Mouse (Mus musculus) erythroblast, adult 5-6 weeks (primary cell): ENCODE results near the gene Ispd. TPM values are rescaled to one million over a fixed set of nuclear protein-coding genes. Genes with fewer than 3 reads are reported as not detected.
"Not testable (repeated sequence)": the region's sequence is repeated elsewhere in the genome, so short reads cannot be mapped to it uniquely, and the experiment has no call there.

Source experiments
- ATAC-seq: replicated peaks from 2 replicates; pipeline ENCODE4 v1.8.0; 2016; ENCODE audit warnings: moderate number of reproducible peaks, mild to moderate bottlenecking, moderate TSS enrichment, inconsistent platforms; ENCODE audit not compliant: poor library complexity, low FRiP score, severe bottlenecking
- total RNA-seq, 2 experiments: library from RNA; stranded (forward) in 1 of 2; stranded (reverse) in 1 of 2; fragments of 150-400 nt in 1 of 2; fragments of 200-764, 138-1000 nt in 1 of 2; gene quantifications; 2 replicates each; pipeline versions ENCODE4 v1.2.3 to v1.2.4; 2015 to 2017; ENCODE audit warnings: low replicate concordance in 2 of 2

Ispd gene
- total RNA-seq (2015; ENCODE audit: low replicate concordance) (1.3 TPM in 1 of 2 replicates, not detected in the other), total RNA-seq (2017; ENCODE audit: low replicate concordance) (0.28 and 2.0 TPM in 2 replicates)

GRCm38 (mm10) chr12:36381441-36382340 lies at the start of gene Ispd, which contains the start of gene D630036H23Rik:
Ispd (plus strand) TSS chr12:36381450.
D630036H23Rik (minus strand) TSS chr12:36382181.
- no peak; the same call in none of the 2 replicates for ATAC-seq

- no peak for ATAC-seq
Observed at GRCm38 (mm10) chr12:36332676-36333075, 48.6 kb upstream of the Ispd start.

GRCm38 (mm10) chr12:36333837-36334281 lies 47.4 kb upstream of the Ispd start:
- ATAC-seq: no peak

- ATAC-seq: no peak
Observed at GRCm38 (mm10) chr12:36344131-36344530, 37.1 kb upstream of the Ispd start.

GRCm38 (mm10) chr12:36360064-36360463 lies 21.2 kb upstream of the Ispd start:
- ATAC-seq: no peak

GRCm38 (mm10) chr12:36360693-36361092 lies 20.6 kb upstream of the Ispd start:
- ATAC-seq: no peak

DNA sequence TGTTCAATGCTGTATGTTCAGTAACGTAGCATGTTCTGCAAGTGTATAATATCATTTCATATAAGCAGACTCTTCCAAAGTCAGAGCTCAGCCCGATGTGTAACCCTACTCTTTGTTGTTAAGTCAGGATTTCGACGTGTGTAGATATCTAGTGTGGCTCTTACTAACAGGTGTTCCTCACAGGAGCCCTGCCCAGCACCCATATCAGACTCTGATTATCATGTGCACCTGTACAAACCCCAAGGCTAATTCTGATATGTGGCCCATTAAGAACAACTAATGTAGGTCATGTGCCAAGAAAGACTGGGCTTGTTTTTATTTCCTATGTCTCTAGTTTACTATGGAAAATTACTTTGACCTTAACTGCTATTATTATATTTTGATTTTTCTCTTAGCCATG lies 17.2 kb upstream of the Ispd start:
- ATAC-seq: no peak

- no peak for ATAC-seq
Observed at GRCm38 (mm10) chr12:36373237-36373998, 7.8 kb upstream of the Ispd start.

DNA sequence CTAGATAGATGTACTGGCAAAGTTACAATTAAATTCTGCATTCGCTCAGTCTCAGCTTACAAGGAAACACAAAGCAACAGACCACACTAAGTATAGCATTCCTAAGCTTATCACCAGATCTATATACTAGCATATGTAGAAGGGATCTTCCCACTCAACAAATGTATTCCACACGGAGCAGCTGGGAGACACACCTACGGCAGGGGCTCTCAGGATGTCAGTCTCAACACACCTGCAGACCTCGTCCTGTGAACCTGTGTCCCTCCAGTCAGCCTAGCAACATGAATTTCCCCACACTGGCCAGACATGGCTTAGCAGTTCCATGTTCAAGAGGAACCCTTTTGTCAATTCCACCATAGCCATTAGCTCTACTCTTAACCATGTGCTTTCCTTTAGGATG lies 4.9 kb upstream of the Ispd start:
- not testable (repeated sequence) for ATAC-seq

- no peak for ATAC-seq
Observed at GRCm38 (mm10) chr12:36380254-36380653, 996 bp upstream of the Ispd start.

DNA sequence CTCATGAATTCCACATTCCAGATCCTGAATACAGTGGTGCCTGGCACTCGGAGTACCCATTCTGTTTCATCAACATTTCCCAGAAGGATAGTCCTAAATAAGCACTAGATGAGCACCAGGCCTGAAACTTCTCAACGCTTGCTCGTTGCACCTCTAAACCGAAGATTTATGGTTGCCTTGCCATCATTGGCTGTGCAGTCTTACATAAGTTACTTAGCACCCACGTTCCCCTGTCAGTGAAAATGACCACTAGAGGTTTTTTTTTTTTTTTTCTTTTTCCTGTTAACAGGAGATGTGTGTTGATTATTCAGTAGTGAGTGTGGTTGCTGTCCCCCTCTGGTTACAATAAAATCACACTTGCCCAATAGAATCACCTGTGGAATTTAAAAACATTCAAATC lies 444 bp upstream of the Ispd start:
- ATAC-seq: no peak

GRCm38 (mm10) chr12:36385386-36385785 lies 4.1 kb downstream of the Ispd start:
- ATAC-seq: no peak

DNA sequence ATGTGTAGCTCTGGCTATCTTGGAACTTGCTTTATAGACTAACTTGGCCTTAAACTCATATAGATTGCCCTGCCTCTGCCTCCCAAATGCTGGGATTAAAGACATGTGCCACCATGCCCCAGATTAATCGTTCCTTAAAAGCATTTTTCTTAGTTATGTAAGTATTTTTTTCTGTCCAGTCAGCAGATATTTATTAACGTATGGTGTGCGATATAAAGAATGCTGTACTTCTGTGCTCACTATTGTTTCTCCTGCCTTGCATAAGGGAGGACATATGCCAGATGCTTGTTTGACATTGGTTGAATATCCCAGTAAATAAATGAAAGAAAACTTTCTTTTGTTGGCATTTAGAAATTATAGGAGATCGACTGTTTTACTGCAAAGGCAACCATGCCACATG lies 5.7 kb downstream of the Ispd start:
- no peak for ATAC-seq

- ATAC-seq: no peak
Observed at GRCm38 (mm10) chr12:36395115-36395514, 13.9 kb downstream of the Ispd start.

DNA sequence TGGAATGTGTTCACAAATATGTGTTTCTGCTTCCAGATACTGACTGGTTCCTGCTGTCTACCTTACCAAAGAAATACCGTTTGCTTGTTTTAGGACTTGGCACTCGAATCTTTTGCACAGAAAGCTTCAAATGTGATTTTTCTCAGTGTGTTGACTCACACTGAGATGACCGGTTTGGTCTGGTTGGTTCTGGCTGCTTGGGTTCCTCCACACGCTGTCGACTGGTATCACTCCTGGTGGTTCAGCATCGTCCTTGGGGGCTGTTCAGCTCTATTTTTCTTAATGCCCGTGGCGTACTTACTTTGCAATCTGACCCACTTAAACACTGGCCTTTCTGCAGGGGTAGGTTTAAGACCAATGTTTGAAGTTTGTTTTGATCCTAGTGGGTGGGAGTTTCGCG lies 42.4 kb downstream of the Ispd start:
- no peak for ATAC-seq

GRCm38 (mm10) chr12:36425258-36425657 lies 44.0 kb downstream of the Ispd start:
- ATAC-seq: no peak

DNA sequence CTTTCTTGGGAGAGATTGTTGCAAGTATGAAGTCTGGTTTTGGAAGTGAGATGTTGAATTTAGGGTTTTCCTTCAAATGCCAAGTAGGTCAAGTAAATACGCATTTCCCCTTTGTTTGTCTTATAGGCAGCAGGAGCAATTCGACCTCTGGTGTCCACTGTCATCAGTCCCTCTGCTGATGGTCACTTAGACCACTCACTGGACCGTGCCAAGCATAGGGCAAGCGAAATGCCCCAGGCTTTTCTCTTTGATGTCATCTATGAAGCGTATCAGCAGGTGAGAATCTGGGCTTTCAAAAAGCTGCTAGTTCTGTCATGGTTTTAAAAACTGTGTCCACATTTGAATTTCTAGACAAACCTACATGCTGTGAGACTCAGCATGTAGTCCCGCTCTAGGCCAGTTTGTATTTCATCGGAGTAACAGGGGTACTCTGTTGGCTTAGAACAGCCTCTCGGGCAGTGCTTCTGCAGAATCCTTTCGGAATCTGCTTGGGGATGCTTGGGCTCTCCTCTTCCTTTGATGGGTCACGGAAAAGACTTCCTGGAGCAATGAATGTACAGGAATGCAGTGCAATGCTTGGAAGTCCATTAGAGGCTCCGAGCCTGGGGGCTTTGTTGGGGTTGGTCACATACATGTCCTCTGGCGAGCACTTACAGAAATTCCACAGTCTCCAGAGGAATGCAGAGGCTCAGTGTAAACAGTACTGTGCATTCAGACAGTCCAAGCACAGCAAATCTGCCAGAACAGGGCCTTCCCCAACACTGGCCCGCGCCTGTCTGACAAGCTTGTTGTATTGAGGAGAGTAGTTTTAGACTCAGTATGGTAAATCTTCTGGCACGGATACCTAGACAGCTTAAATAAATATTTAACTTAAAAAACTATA lies 45.2 kb downstream of the Ispd start:
- no peak for ATAC-seq

GRCm38 (mm10) chr12:36436956-36437355 lies 55.7 kb downstream of the Ispd start:
- no peak for ATAC-seq

DNA sequence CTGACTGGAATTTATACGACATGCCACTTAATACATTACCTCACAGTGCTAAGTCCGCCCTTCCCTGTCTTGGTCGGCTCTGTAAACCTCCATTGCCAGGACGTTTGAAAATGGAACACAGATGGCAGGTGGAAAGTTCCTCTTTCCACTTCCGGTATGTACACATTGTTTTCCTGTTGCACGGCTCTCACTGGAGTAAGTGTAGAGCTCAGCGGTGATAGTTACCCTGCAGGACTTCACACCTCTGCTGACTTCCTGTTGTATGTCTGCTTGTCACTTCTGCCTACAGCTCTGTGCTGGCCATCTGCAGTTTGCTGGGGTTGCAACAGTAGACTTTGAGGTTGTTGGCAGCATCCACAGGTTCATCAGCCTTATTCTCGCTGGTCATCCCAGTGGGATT lies 58.1 kb downstream of the Ispd start:
- no peak for ATAC-seq

DNA sequence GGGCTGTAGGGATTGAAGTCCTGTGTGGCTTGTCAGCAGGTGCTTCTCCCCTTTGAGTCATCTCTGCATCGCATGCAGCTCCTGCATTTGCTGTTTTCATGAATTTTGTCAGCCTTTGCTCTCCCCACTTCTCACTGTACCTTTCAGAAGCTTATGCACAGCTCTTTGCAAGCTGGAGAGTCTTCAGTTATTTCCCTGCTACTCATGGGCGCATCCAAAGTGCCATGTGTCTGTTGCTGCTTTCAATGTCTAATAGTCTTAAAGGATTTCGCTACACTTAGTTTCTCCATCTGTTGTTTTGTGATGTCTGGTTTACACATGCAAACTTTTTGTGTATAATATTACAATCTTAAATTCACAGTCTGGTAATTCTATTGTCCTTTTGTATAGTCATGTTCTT lies 74.8 kb downstream of the Ispd start:
- no peak for ATAC-seq
